Mouse (Mus musculus) MEL (cell line): ENCODE measurements at regions not wholly inside any gene's neighbourhood (a gene's known extent, or its start where the extent isn't known, plus 50 kb on each side); places are given as distances from the start of the nearest gene placed in this dataset.

Source experiments
- CHD1 ChIP-seq: IDR thresholded peaks from 2 replicates; pipeline ENCODE4 v1.6.1; 2012; ENCODE audit warnings: low read depth, mild to moderate bottlenecking, inconsistent platforms, low read length, improper control_type of control experiment
- CTCF ChIP-seq, 3 experiments: IDR thresholded peaks in 2 of 3; conservative IDR thresholded peaks in 1 of 3; 2 replicates each; pipeline ENCODE4 v1.5.1; 2011 to 2012; ENCODE audit warnings: low read length in 3 of 3, low read depth in 2 of 3, mild to moderate bottlenecking in 2 of 3, improper control_type of control experiment in 1 of 3, inconsistent platforms in 1 of 3, mixed read lengths in 1 of 3, moderate library complexity in 1 of 3; ENCODE audit not compliant: control insufficient read depth in 1 of 3, insufficient read depth in 1 of 3, poor library complexity in 1 of 3, severe bottlenecking in 1 of 3
- E2F4 ChIP-seq: IDR thresholded peaks from 2 replicates; pipeline ENCODE4 v1.6.1; 2011; ENCODE audit warnings: low read depth, low read length, improper control_type of control experiment, borderline replicate concordance
- ELF1 ChIP-seq: IDR thresholded peaks from 2 replicates; pipeline ENCODE4 v1.6.1; 2014; ENCODE audit warnings: low read depth, mild to moderate bottlenecking, inconsistent platforms, low read length, improper control_type of control experiment, moderate library complexity
- GATA1 ChIP-seq: IDR thresholded peaks from 2 replicates; pipeline ENCODE4 v1.6.1; 2011; ENCODE audit warnings: low read depth, low read length, improper control_type of control experiment
- JUND ChIP-seq: IDR thresholded peaks from 2 replicates; pipeline ENCODE4 v1.6.1; 2011; ENCODE audit warnings: low read depth, mild to moderate bottlenecking, improper control_type of control experiment, low read length
- MXI1 ChIP-seq: IDR thresholded peaks from 2 replicates; pipeline ENCODE4 v1.6.1; 2011; ENCODE audit warnings: mild to moderate bottlenecking, low read depth, low read length, improper control_type of control experiment
- MYB ChIP-seq: IDR thresholded peaks from 2 replicates; pipeline ENCODE4 v1.6.1; 2011; ENCODE audit warnings: mild to moderate bottlenecking, low read depth, low read length, improper control_type of control experiment
- NELFE ChIP-seq: IDR thresholded peaks from 2 replicates; pipeline ENCODE4 v1.6.1; 2011; ENCODE audit warnings: low read depth, low read length, improper control_type of control experiment
- POLR2A ChIP-seq, 2 experiments: IDR thresholded peaks; 2 replicates each; pipeline ENCODE4 v1.6.1; 2011 to 2012; ENCODE audit warnings: low read length in 2 of 2, mild to moderate bottlenecking in 2 of 2, control low read depth in 1 of 2, improper control_type of control experiment in 1 of 2, low read depth in 1 of 2, moderate library complexity in 1 of 2; ENCODE audit not compliant: control insufficient read depth in 1 of 2, insufficient read depth in 1 of 2, poor library complexity in 1 of 2
- ZKSCAN1 ChIP-seq: IDR thresholded peaks from 2 replicates; pipeline ENCODE4 v1.6.1; 2012; ENCODE audit warnings: low read depth, mild to moderate bottlenecking, inconsistent platforms, low read length, improper control_type of control experiment, moderate library complexity

GRCm38 (mm10) chr2:95494026-95494697 lies 823.8 kb upstream of the Lrrc4c start:
- TF ChIP-seq JUND (no peak), MYB (no peak), NELFE (no peak), GATA1 (no peak), CHD1 (no peak), CTCF (IDR thresholded peaks at IDR 0.05 in 2 of 3, conservative IDR thresholded peaks at IDR 0.05 in 1 of 3; ENCODE audit: control insufficient read depth in 1 of 3, insufficient read depth in 1 of 3, low read depth in 2 of 3, low read length in 3 of 3, poor library complexity in 1 of 3, severe bottlenecking in 1 of 3) (no peak), E2F4 (no peak), MXI1 (no peak), POLR2A (IDR thresholded peaks at IDR 0.05; ENCODE audit: control insufficient read depth in 1 of 2, insufficient read depth in 1 of 2, low read depth in 1 of 2, low read length in 2 of 2, poor library complexity in 1 of 2) (no peak), ZKSCAN1 (no peak), ELF1 (no peak)
